Mouse (Mus musculus) ES-E14 (cell line): ENCODE measurements around the gene Ofcc1. TPM values are rescaled to one million over a fixed set of nuclear protein-coding genes. Genes with fewer than 3 reads are reported as not detected.

ENCODE experiments used
- DNase-seq: peaks from one replicate; pipeline ENCODE4 v3.0.0-alpha.2; 2013; ENCODE audit warnings: low read depth, low spot score
- H3K27ac ChIP-seq: 2 replicates; pipeline ENCODE4 v1.5.1; 2012; ENCODE audit warnings: low read depth, mild to moderate bottlenecking, low read length, moderate library complexity, mixed read lengths; ENCODE audit not compliant: poor library complexity, insufficient read depth, severe bottlenecking
- H3K36me3 ChIP-seq: 2 replicates; pipeline ENCODE4 v1.6.1; 2012; ENCODE audit warnings: mild to moderate bottlenecking, low read length, moderate library complexity, mixed read lengths; ENCODE audit not compliant: control insufficient read depth, poor library complexity, insufficient read depth, severe bottlenecking
- H3K4me1 ChIP-seq, 2 experiments: fragments of 150-350 bp in 1 of 2; sonication (generic) in 1 of 2; 2 replicates each; pipeline ENCODE4 v1.6.1; 2012; ENCODE audit warnings: low read length in 2 of 2, mild to moderate bottlenecking in 1 of 2, mixed read lengths in 1 of 2; ENCODE audit not compliant: control insufficient read depth in 2 of 2, insufficient read depth in 2 of 2, poor library complexity in 1 of 2
- H3K4me3 ChIP-seq, 2 experiments: fragments of 150-350 bp in 1 of 2; sonication (generic) in 1 of 2; 2 replicates each; pipeline ENCODE4 v1.5.1; 2012; ENCODE audit warnings: low read length in 2 of 2, low read depth in 1 of 2, mild to moderate bottlenecking in 1 of 2, mixed read lengths in 1 of 2; ENCODE audit not compliant: insufficient read depth in 1 of 2, poor library complexity in 1 of 2, severe bottlenecking in 1 of 2
- H3K9ac ChIP-seq: 2 replicates; pipeline ENCODE4 v1.6.1; 2012; ENCODE audit warnings: low read depth, mild to moderate bottlenecking, low read length, mixed read lengths; ENCODE audit not compliant: poor library complexity, insufficient read depth, severe bottlenecking
- H3K9me3 ChIP-seq: fragments of 150-350 bp; sonication (generic); 2 replicates; pipeline ENCODE4 v1.6.1; 2012; ENCODE audit warnings: low read depth, mild to moderate bottlenecking, low read length; ENCODE audit not compliant: control insufficient read depth, insufficient read depth
- CHD2 ChIP-seq: IDR thresholded peaks from 2 replicates; pipeline ENCODE4 v1.6.1; 2014; ENCODE audit warnings: mild to moderate bottlenecking, low read depth, low read length, inconsistent platforms
- HCFC1 ChIP-seq: IDR thresholded peaks from 2 replicates; pipeline ENCODE4 v1.6.1; 2012; ENCODE audit warnings: low read length, inconsistent platforms, borderline replicate concordance; ENCODE audit not compliant: insufficient read depth
- MAFK ChIP-seq: IDR thresholded peaks from 2 replicates; pipeline ENCODE4 v1.6.1; 2014; ENCODE audit warnings: mild to moderate bottlenecking, low read depth, low read length, inconsistent platforms; ENCODE audit not compliant: insufficient read depth
- ZC3H11A ChIP-seq: IDR thresholded peaks from 2 replicates; pipeline ENCODE4 v1.6.1; 2012; ENCODE audit warnings: low read depth, mild to moderate bottlenecking, inconsistent platforms, low read length, borderline replicate concordance
- ZNF384 ChIP-seq: IDR thresholded peaks from 2 replicates; pipeline ENCODE4 v1.6.1; 2012; ENCODE audit warnings: low read depth, low read length, inconsistent platforms
- in situ Hi-C, 2 experiments: fragments of 600-800 bp; cut with MboI; formaldehyde crosslinking; loops; one replicate each; pipeline ENCODE4 v1.15.1; 2025; ENCODE audit warnings: low sequenced_read_pairs in 2 of 2, inconsistent platforms in 1 of 2; ENCODE audit not compliant: unreplicated experiment in 2 of 2
- total RNA-seq: library from RNA; depleted of rRNA; stranded (reverse); fragments of 300-350 nt; gene quantifications from 2 replicates; pipeline ENCODE4 v1.2.3, GENCODE M21; 2012

Gene Ofcc1
- total RNA-seq, 1 experiment = not detected

DNA sequence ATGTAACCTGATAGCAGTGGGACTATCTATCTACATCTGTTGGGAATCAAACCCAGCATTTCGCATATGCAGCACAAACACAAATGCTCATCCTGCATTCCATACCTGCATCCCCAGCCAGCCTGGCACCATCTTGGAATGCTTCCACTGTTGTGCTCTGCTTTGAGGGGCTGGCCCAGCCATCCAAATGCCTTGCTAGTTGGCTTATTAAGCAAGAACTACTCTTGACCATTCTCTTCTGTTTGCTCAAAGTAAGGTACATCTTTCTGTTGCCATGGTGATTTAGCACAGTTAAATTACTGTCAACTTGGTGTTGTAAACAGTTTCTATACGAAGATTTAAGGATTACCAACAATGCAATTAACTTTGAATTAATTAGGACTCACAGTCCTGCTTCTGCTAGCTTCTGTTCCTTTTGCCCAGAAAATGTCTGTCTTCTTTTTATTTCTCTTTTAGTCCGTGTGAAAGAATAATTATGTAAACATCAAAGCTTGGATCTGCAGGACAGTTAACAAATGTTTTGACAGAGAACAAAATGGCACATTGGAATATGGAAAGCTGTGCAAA lies 286.3 kb downstream of the Ofcc1 start:
- Histone ChIP-seq H3K4me1 (no peaks in the 10 kb centered on the region), H3K4me3 (no peak overlapping the region), H3K9me3 (no peaks in the 10 kb centered on the region), H3K9ac (no peak overlapping the region), H3K27ac (no peak overlapping the region), H3K36me3 (no peaks in the 10 kb centered on the region)
- no peak for DNase-seq
- in situ Hi-C loops = no loop called here
- TF ChIP-seq MAFK = no peak
- no peak for TF ChIP-seq ZC3H11A
- TF ChIP-seq HCFC1 = no peak
- no peak for TF ChIP-seq CHD2
- TF ChIP-seq ZNF384 = no peak

- no peaks in the 10 kb centered on the region for H3K36me3 ChIP-seq
- no peak overlapping the region for H3K27ac ChIP-seq
- H3K9ac ChIP-seq = no peak overlapping the region
- no peak for TF ChIP-seq HCFC1
- TF ChIP-seq ZC3H11A = no peak
- TF ChIP-seq MAFK = no peak
- TF ChIP-seq ZNF384 = no peak
- TF ChIP-seq CHD2 = no peak
- in situ Hi-C loops = no loop called here
- H3K4me1 ChIP-seq = no peaks in the 10 kb centered on the region
- H3K9me3 ChIP-seq = no peaks in the 10 kb centered on the region
- DNase-seq = no peak
- H3K4me3 ChIP-seq = no peak overlapping the region
Measured at GRCm38 (mm10) chr13:40070004-40070403, 291.2 kb downstream of the Ofcc1 start.

- TF ChIP-seq MAFK (no peak), ZC3H11A (no peak), ZNF384 (no peak), HCFC1 (no peak), CHD2 (no peak)
- H3K4me3 ChIP-seq = no peak overlapping the region
- H3K27ac ChIP-seq = no peak overlapping the region
- H3K36me3 ChIP-seq = no peaks in the 10 kb centered on the region
- in situ Hi-C loops = no loop called here
- no peaks in the 10 kb centered on the region for H3K9me3 ChIP-seq
- H3K4me1 ChIP-seq = no peaks in the 10 kb centered on the region
- DNase-seq = no peak
- no peak overlapping the region for H3K9ac ChIP-seq
Measured at GRCm38 (mm10) chr13:40061281-40061680, 300.0 kb downstream of the Ofcc1 start.

- Histone ChIP-seq H3K9ac (no peak overlapping the region), H3K27ac (no peak overlapping the region), H3K4me3 (no peak overlapping the region), H3K4me1 (no peaks in the 10 kb centered on the region), H3K9me3 (no peaks in the 10 kb centered on the region), H3K36me3 (no peaks in the 10 kb centered on the region)
- in situ Hi-C loops = no loop called here
- no peak for DNase-seq
- TF ChIP-seq HCFC1 (no peak), ZNF384 (no peak), MAFK (no peak), CHD2 (no peak)
Measured at GRCm38 (mm10) chr13:40037881-40038280, 323.4 kb downstream of the Ofcc1 start.

DNA sequence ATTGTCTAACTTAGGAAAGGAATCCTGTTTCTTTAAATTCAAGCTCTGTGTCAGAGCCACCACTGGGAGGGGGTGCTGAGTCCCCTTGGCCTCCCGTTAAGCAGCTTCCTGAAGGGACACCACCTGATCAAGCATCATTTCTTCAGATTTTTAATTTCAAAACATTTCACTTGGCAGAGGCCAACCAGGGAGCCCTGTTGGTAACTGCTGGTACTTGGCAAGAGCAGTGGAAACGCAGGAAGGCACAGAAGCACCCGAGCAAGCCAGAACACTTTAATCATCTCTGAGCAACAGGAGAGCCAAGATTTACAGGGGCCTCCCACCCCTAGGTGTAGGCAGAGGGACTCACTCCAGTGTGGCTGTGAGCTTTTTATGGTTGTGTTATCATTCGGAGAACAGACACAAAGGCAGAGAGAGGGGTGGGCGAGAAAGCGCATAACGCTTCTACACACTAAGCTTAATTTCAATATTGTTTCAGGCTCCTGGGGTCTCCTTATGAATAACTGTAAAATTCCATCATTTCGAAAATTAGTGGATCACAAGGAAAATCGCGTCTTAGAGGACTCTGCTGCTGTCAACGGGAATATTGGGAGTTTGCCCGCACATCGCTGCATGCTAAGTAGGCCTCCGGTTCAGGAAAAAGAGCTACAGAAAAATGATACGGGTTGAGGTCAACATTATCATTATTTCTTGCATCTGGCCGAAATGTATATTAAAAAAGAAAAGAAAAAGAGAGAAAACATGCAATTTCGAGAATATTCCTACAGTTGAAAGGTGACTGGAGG lies 324.1 kb downstream of the Ofcc1 start:
- Histone ChIP-seq H3K9me3 (no peaks in the 10 kb centered on the region), H3K4me3 (no peak overlapping the region), H3K36me3 (no peaks in the 10 kb centered on the region), H3K9ac (no peak overlapping the region), H3K4me1 (no peaks in the 10 kb centered on the region), H3K27ac (no peak overlapping the region)
- in situ Hi-C loops = no loop called here
- no peak for DNase-seq
- TF ChIP-seq ZC3H11A (no peak), ZNF384 (no peak), CHD2 (no peak), MAFK (no peak), HCFC1 (no peak)
